Mouse (Mus musculus): ENCODE data around the gene Lpcat1. TPM values are rescaled to one million over a fixed set of nuclear protein-coding genes. Genes with fewer than 3 reads are reported as not detected.

Gene Lpcat1
- polyA plus RNA-seq, 1 experiment from 2014 or later = 55.0 TPM

GRCm38 (mm10) chr13:73448723-73449122, 18.3 kb upstream of the Lpcat1 start:
- ATAC-seq (ENCODE audit: low read depth) = no peak
- WGBS = 80% methylated on average over 3 of the region's 3 CpGs
- no peak overlapping the region for H3K9ac ChIP-seq
- H3K4me3 ChIP-seq = no peak overlapping the region
- H3K9me3 ChIP-seq = no peaks in the 10 kb centered on the region
- H3K36me3 ChIP-seq = no peaks in the 10 kb centered on the region
- H3K27me3 ChIP-seq = no peaks in the 10 kb centered on the region
- H3K4me1 ChIP-seq (replicated peaks) = peaks cover 10% of the 10 kb centered on the region
- H3K27ac ChIP-seq (replicated peaks) = no peak overlapping the region
- H3K4me2 ChIP-seq = no peak overlapping the region

- H3K27me3 ChIP-seq = no peaks in the 10 kb centered on the region
- H3K4me3 ChIP-seq = no peak overlapping the region
- no peaks in the 10 kb centered on the region for H3K4me1 ChIP-seq (replicated peaks)
- no peak for ATAC-seq (ENCODE audit: low read depth)
- H3K36me3 ChIP-seq = no peaks in the 10 kb centered on the region
- 82% methylated on average over 3 of the region's 3 CpGs for WGBS
- no peak overlapping the region for H3K9ac ChIP-seq
- no peak overlapping the region for H3K27ac ChIP-seq (replicated peaks)
- no peaks in the 10 kb centered on the region for H3K9me3 ChIP-seq
- H3K4me2 ChIP-seq = no peak overlapping the region
Measured at GRCm38 (mm10) chr13:73453503-73454217, 13.3 kb upstream of the Lpcat1 start.

DNA sequence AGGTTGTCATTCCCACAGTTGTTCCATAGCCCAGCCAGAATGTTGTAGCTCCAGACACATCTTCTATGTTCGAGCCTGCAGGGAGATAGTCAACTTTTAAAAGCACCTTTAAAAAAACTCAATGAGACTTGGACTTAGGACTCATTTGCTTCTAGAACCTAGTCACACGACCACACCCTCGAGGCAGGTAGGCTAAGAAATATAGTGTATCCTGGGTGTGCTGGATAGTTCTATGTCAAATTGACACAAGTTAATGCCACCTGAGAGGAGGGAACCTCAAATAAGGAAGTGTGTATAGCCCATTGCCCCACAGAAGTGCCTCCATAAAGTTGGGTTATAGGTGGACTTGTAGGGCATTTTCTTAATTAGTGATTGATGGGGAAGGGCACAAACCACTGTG, 11.7 kb upstream of the Lpcat1 start:
- Histone ChIP-seq H3K9ac (no peak overlapping the region), H3K9me3 (no peaks in the 10 kb centered on the region), H3K4me1 (replicated peaks) (no peaks in the 10 kb centered on the region), H3K4me2 (no peak overlapping the region), H3K27me3 (no peaks in the 10 kb centered on the region), H3K4me3 (no peak overlapping the region), H3K36me3 (no peaks in the 10 kb centered on the region), H3K27ac (replicated peaks) (no peak overlapping the region)
- 84% methylated on average over 3 of the region's 3 CpGs for WGBS
- ATAC-seq (ENCODE audit: low read depth) = no peak

DNA sequence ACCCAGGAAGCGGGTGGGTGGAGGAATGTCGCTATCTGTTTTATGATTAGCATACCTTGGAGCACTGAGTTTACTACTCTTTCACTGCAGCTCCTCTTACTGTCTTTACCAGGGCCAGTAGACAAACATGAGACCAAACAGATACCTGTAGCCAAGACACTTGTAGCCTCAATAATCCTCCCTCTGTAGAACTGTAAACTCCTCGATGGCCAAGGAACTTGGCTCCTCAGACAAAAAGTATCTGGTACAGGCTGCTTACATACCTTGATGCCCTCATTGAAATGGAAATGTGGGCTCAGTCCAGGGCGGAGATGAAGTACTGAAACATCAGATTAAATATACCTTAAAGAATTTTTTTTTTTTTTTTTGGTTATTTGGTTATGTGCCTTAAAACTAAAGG, 9.7 kb upstream of the Lpcat1 start:
- no peaks in the 10 kb centered on the region for H3K9me3 ChIP-seq
- ATAC-seq (ENCODE audit: low read depth) = no peak
- no peaks in the 10 kb centered on the region for H3K27me3 ChIP-seq
- no peak overlapping the region for H3K9ac ChIP-seq
- H3K4me3 ChIP-seq = no peak overlapping the region
- H3K27ac ChIP-seq (replicated peaks) = no peak overlapping the region
- no peaks in the 10 kb centered on the region for H3K4me1 ChIP-seq (replicated peaks)
- WGBS = 94% methylated on average over 4 of the region's 4 CpGs
- no peaks in the 10 kb centered on the region for H3K36me3 ChIP-seq
- no peak overlapping the region for H3K4me2 ChIP-seq

GRCm38 (mm10) chr13:73457741-73458140, 9.3 kb upstream of the Lpcat1 start:
- H3K9ac ChIP-seq = no peak overlapping the region
- no peak for ATAC-seq (ENCODE audit: low read depth)
- H3K27me3 ChIP-seq = no peaks in the 10 kb centered on the region
- H3K9me3 ChIP-seq = no peaks in the 10 kb centered on the region
- H3K4me3 ChIP-seq = no peak overlapping the region
- H3K27ac ChIP-seq (replicated peaks) = no peak overlapping the region
- H3K36me3 ChIP-seq = no peaks in the 10 kb centered on the region
- no peaks in the 10 kb centered on the region for H3K4me1 ChIP-seq (replicated peaks)
- no peak overlapping the region for H3K4me2 ChIP-seq
- WGBS = 82% methylated on average over 2 of the region's 2 CpGs

- ATAC-seq (ENCODE audit: low read depth) = no peak
- WGBS = 70% methylated on average over 5 of the region's 5 CpGs
- Histone ChIP-seq H3K9me3 (no peaks in the 10 kb centered on the region), H3K4me3 (no peak overlapping the region), H3K36me3 (no peaks in the 10 kb centered on the region), H3K4me2 (no peak overlapping the region), H3K4me1 (replicated peaks) (no peaks in the 10 kb centered on the region), H3K27ac (replicated peaks) (no peak overlapping the region), H3K9ac (no peak overlapping the region), H3K27me3 (no peaks in the 10 kb centered on the region)
Measured at GRCm38 (mm10) chr13:73458719-73459118, 8.3 kb upstream of the Lpcat1 start.

GRCm38 (mm10) chr13:73459189-73459850, 7.7 kb upstream of the Lpcat1 start:
- H3K4me1 ChIP-seq (replicated peaks) = no peaks in the 10 kb centered on the region
- 74% methylated on average over 7 of the region's 7 CpGs for WGBS
- no peak for ATAC-seq (ENCODE audit: low read depth)
- H3K4me3 ChIP-seq = no peak overlapping the region
- H3K27ac ChIP-seq (replicated peaks) = no peak overlapping the region
- H3K9me3 ChIP-seq = no peaks in the 10 kb centered on the region
- no peak overlapping the region for H3K4me2 ChIP-seq
- no peaks in the 10 kb centered on the region for H3K27me3 ChIP-seq
- no peaks in the 10 kb centered on the region for H3K36me3 ChIP-seq
- H3K9ac ChIP-seq = no peak overlapping the region

DNA sequence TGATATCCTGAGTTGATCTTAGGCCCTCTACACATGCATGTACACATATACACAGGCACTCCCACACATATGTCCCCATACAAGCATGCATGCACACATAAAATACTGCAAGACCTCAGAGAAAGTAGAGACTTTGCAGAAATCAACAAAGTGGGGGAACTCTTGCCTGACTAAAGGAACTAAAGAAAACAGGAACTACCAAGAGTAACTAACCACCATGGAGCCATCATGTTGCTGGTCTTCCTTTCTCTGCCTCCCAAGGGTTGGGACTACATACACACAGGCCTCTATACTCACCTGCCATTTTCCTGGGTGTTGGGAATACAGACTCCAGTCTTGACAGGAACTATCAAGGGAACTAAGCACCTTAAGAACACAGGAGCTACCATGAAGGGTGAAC, 5.4 kb upstream of the Lpcat1 start:
- no peaks in the 10 kb centered on the region for H3K9me3 ChIP-seq
- H3K4me2 ChIP-seq = no peak overlapping the region
- H3K4me3 ChIP-seq = no peak overlapping the region
- H3K27me3 ChIP-seq = no peaks in the 10 kb centered on the region
- ATAC-seq (ENCODE audit: low read depth) = no peak
- no peaks in the 10 kb centered on the region for H3K36me3 ChIP-seq
- peaks cover 12% of the 10 kb centered on the region for H3K4me1 ChIP-seq (replicated peaks)
- H3K9ac ChIP-seq = no peak overlapping the region
- H3K27ac ChIP-seq (replicated peaks) = no peak overlapping the region

DNA sequence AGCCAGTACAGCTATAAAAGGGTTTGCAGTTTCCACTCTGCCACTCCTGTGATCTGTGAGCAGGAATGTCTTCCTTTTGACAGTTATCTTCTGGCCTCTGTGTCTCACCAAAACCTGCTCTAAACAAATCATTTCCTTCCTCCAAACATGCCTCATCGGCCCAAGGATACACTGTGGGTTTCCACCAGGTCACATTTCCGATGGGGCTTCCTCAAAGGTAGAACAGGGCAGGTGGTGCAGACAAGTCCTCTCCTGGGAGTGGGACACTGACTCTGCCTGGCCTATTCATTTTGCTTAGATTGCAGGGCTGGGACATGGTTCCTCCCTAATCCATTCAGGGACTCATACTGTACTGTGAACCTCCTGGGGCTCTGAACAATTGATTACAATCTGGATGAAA, 1.8 kb upstream of the Lpcat1 start:
- ATAC-seq (ENCODE audit: low read depth) = no peak
- Histone ChIP-seq H3K27me3 (no peaks in the 10 kb centered on the region), H3K9ac (no peak overlapping the region), H3K4me3 (no peak overlapping the region), H3K9me3 (no peaks in the 10 kb centered on the region), H3K4me1 (replicated peaks) (peaks cover 38% of the 10 kb centered on the region), H3K4me2 (no peak overlapping the region), H3K36me3 (no peaks in the 10 kb centered on the region), H3K27ac (replicated peaks) (peak overlapping the region; percentile 70)
- 44% methylated on average over 2 of the region's 2 CpGs for WGBS

- ATAC-seq (ENCODE audit: low read depth) = no peak
- no peak overlapping the region for H3K9ac ChIP-seq
Measured at GRCm38 (mm10) chr13:73466411-73466810, 586 bp upstream of the Lpcat1 start.

GRCm38 (mm10) chr13:73467421-73468237, 632 bp downstream of the Lpcat1 start:
- Histone ChIP-seq H3K4me2 (peak overlapping the region; percentile 92), H3K4me1 (replicated peaks) (peaks cover 42% of the 10 kb centered on the region), H3K9me3 (no peaks in the 10 kb centered on the region), H3K36me3 (no peaks in the 10 kb centered on the region), H3K9ac (peak overlapping the region; percentile 94), H3K4me3 (peak overlapping the region; percentile 82), H3K27me3 (no peaks in the 10 kb centered on the region), H3K27ac (replicated peaks) (peak overlapping the region; percentile 97)
- under 1% methylated on average over 45 of the region's 53 CpGs for WGBS
- ATAC-seq (ENCODE audit: low read depth) = peak; percentile 92

More at GRCm38 (mm10) chr13:73466411-73466810, 586 bp upstream of the Lpcat1 start:
- no peaks in the 10 kb centered on the region for H3K27me3 ChIP-seq
- no peaks in the 10 kb centered on the region for H3K36me3 ChIP-seq
- H3K4me1 ChIP-seq (replicated peaks) = peaks cover 42% of the 10 kb centered on the region
- peak overlapping the region; percentile 82 for H3K4me3 ChIP-seq
- 91% methylated on average over 3 of the region's 3 CpGs for WGBS
- H3K9me3 ChIP-seq = no peaks in the 10 kb centered on the region
- H3K4me2 ChIP-seq = peak overlapping the region; percentile 92
- H3K27ac ChIP-seq (replicated peaks) = no peak overlapping the region

DNA sequence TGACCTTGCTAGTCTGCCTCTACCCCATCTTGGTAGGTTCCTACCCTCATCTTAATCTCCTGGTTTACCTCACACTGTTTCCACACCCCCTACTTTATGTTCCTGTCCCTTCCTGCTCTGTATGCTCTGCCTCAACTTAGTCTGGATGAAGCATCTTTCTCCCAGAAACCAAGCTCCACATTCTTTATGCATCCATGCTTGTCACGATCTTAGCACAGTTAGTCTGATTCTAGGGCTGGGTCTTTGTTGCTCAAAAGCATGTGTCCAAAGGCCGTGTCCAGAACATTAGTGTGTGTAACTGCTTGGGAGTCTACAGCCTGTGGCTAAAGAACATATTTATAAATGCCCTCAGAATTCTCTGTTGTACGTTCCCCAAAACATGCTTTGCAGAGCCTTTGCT, 1.8 kb downstream of the Lpcat1 start:
- WGBS = 63% methylated on average over 3 of the region's 3 CpGs
- no peak for ATAC-seq (ENCODE audit: low read depth)
- H3K4me3 ChIP-seq = peak overlapping the region; percentile 82; the same call in 1 of the 2 replicates

More for the DNA sequence above, 1.8 kb downstream of the Lpcat1 start:
- peaks cover 42% of the 10 kb centered on the region for H3K4me1 ChIP-seq (replicated peaks)
- H3K4me2 ChIP-seq = peak overlapping the region; percentile 92
- H3K9ac ChIP-seq = peak overlapping the region; percentile 94
- no peaks in the 10 kb centered on the region for H3K27me3 ChIP-seq
- no peaks in the 10 kb centered on the region for H3K36me3 ChIP-seq
- no peaks in the 10 kb centered on the region for H3K9me3 ChIP-seq
- H3K27ac ChIP-seq (replicated peaks) = no peak overlapping the region
